Mouse (Mus musculus) thymus, postnatal 0 days (tissue): ENCODE results near the gene Sncg. TPM values are rescaled to one million over a fixed set of nuclear protein-coding genes. Genes with fewer than 3 reads are reported as not detected.
"Not testable (repeated sequence)": the region's sequence is repeated elsewhere in the genome, so short reads cannot be mapped to it uniquely, and the experiment has no call there.

Experiments used
- DNase-seq: peaks from one replicate; pipeline ENCODE4 v3.0.0-alpha.2; 2015; ENCODE audit warnings: low spot score
- polyA plus RNA-seq: library from polyadenylated mRNA; unstranded; fragments of >200 nt; fragmentation: Nextera tagmentation; extraction: Ambion mirVana; gene quantifications from 2 replicates; pipeline ENCODE4 v1.2.1, GENCODE M21; 2015

The Sncg gene
- polyA plus RNA-seq, result 7.8 and 8.4 TPM in 2 replicates

- no peak for DNase-seq
Observed at GRCm38 (mm10) chr14:34374577-34374976, at the start of gene Sncg. Sncg (minus strand) TSS chr14:34374789.

- no peak for DNase-seq
Observed at GRCm38 (mm10) chr14:34421078-34421477, 46.5 kb upstream of the Sncg start.

GRCm38 (mm10) chr14:34417501-34417900, 42.9 kb upstream of the Sncg start:
- no peak for DNase-seq

- DNase-seq, result not testable (repeated sequence)
Observed at GRCm38 (mm10) chr14:34416946-34417345, 42.4 kb upstream of the Sncg start.

- DNase-seq, result no peak
Observed at GRCm38 (mm10) chr14:34412164-34412896, 37.7 kb upstream of the Sncg start.

GRCm38 (mm10) chr14:34410716-34411115, 36.1 kb upstream of the Sncg start:
- no peak for DNase-seq

- DNase-seq, result no peak
Observed at GRCm38 (mm10) chr14:34403424-34403823, 28.8 kb upstream of the Sncg start.

GRCm38 (mm10) chr14:34402871-34403270, 28.3 kb upstream of the Sncg start:
- no peak for DNase-seq

GRCm38 (mm10) chr14:34401135-34401534, 26.5 kb upstream of the Sncg start:
- DNase-seq, result peak; percentile 85

GRCm38 (mm10) chr14:34400021-34400420, 25.4 kb upstream of the Sncg start:
- DNase-seq, result no peak

GRCm38 (mm10) chr14:34399301-34399700, 24.7 kb upstream of the Sncg start:
- DNase-seq, result no peak

GRCm38 (mm10) chr14:34398901-34399300, 24.3 kb upstream of the Sncg start:
- DNase-seq, result no peak

- no peak for DNase-seq
Observed at GRCm38 (mm10) chr14:34397871-34398270, 23.3 kb upstream of the Sncg start.

GRCm38 (mm10) chr14:34393295-34393694, 18.7 kb upstream of the Sncg start:
- DNase-seq, result no peak

- DNase-seq, result no peak
Observed at GRCm38 (mm10) chr14:34382921-34383704, 8.5 kb upstream of the Sncg start.

GRCm38 (mm10) chr14:34378560-34379331, 4.2 kb upstream of the Sncg start:
- no peak for DNase-seq

GRCm38 (mm10) chr14:34377121-34377520, 2.5 kb upstream of the Sncg start:
- DNase-seq, result no peak

- DNase-seq, result no peak
Observed at GRCm38 (mm10) chr14:34375941-34376340, 1.4 kb upstream of the Sncg start.

- DNase-seq, result no peak
Observed at GRCm38 (mm10) chr14:34375415-34375904, 871 bp upstream of the Sncg start, which contains the start of gene Mmrn2. Mmrn2 (plus strand) TSS chr14:34375465.

- no peak for DNase-seq
Observed at GRCm38 (mm10) chr14:34373581-34373980, 1.0 kb downstream of the Sncg start.

- DNase-seq, result no peak
Observed at GRCm38 (mm10) chr14:34372646-34373045, 1.9 kb downstream of the Sncg start.

GRCm38 (mm10) chr14:34371763-34372162, 2.8 kb downstream of the Sncg start:
- no peak for DNase-seq
